Mouse (Mus musculus): ENCODE data around the gene Spata33. TPM values are rescaled to one million over a fixed set of nuclear protein-coding genes. Genes with fewer than 3 reads are reported as not detected.

Gene Spata33
- polyA plus RNA-seq, 1 experiment from 2014 or later: 4.8 TPM

GRCm38 (mm10) chr8:123231742-123232141, 19.1 kb downstream of the Spata33 start:
- TF ChIP-seq EP300 (IDR thresholded peaks at IDR 0.05) (no peak), CTCF (IDR thresholded peaks at IDR 0.05) (peak; percentile 38)
- no peaks in the 10 kb centered on the region for H3K9me3 ChIP-seq (ENCODE audit: low read length)
- H3K9ac ChIP-seq (replicated peaks; ENCODE audit: low read depth): no peak overlapping the region
- no peak overlapping the region for H3K4me3 ChIP-seq (ENCODE audit: low read depth, low read length)
- H3K4me2 ChIP-seq (replicated peaks; ENCODE audit: low read depth, low read length): no peak overlapping the region
- 0 out of 2 replicates have a peak, but pooled peaks cover 7% of the 10 kb centered on the region for H3K27me3 ChIP-seq (replicated peaks; ENCODE audit: insufficient read depth, low read length)
- peaks cover 4% of the 10 kb centered on the region; the same call in 1 of the 2 replicates for H3K4me1 ChIP-seq (ENCODE audit: insufficient read depth, low read depth, low read length)
- DNase-seq (ENCODE audit: low spot score) (no peak), ATAC-seq (no peak)
- no peak overlapping the region for H3K27ac ChIP-seq (ENCODE audit: low read length)
- H3K36me3 ChIP-seq (ENCODE audit: insufficient read depth, low read length): no peaks in the 10 kb centered on the region
- 35% methylated on average over 5 of the region's 5 CpGs for WGBS

- no peaks in the 10 kb centered on the region for H3K36me3 ChIP-seq (ENCODE audit: insufficient read depth, low read length)
- no peak overlapping the region for H3K4me2 ChIP-seq (replicated peaks; ENCODE audit: low read depth, low read length)
- ATAC-seq: no peak
- no peak overlapping the region for H3K27ac ChIP-seq (ENCODE audit: low read length)
- 0 out of 2 replicates have a peak, but pooled peaks cover 7% of the 10 kb centered on the region for H3K27me3 ChIP-seq (replicated peaks; ENCODE audit: insufficient read depth, low read length)
- H3K4me3 ChIP-seq (ENCODE audit: low read depth, low read length): no peak overlapping the region
- DNase-seq (ENCODE audit: low spot score): no peak
- no peaks in the 10 kb centered on the region for H3K9me3 ChIP-seq (ENCODE audit: low read length)
- WGBS: 31% methylated on average over 7 of the region's 7 CpGs
- H3K9ac ChIP-seq (replicated peaks; ENCODE audit: low read depth): no peak overlapping the region
- no peak for TF ChIP-seq CTCF (IDR thresholded peaks at IDR 0.05)
- no peak for TF ChIP-seq EP300 (IDR thresholded peaks at IDR 0.05)
- peaks cover 4% of the 10 kb centered on the region; the same call in 1 of the 2 replicates for H3K4me1 ChIP-seq (ENCODE audit: insufficient read depth, low read depth, low read length)
These were observed 19.9 kb downstream of the Spata33 start for GRCm38 (mm10) chr8:123232553-123232952.

GRCm38 (mm10) chr8:123233300-123233699, 20.7 kb downstream of the Spata33 start:
- H3K36me3 ChIP-seq (ENCODE audit: insufficient read depth, low read length): no peaks in the 10 kb centered on the region
- DNase-seq (ENCODE audit: low spot score) (no peak), ATAC-seq (no peak)
- H3K27ac ChIP-seq (ENCODE audit: low read length): no peak overlapping the region
- TF ChIP-seq CTCF (IDR thresholded peaks at IDR 0.05) (no peak), EP300 (IDR thresholded peaks at IDR 0.05) (no peak)
- no peaks in the 10 kb centered on the region for H3K9me3 ChIP-seq (ENCODE audit: low read length)
- 0 out of 2 replicates have a peak, but pooled peaks cover 7% of the 10 kb centered on the region for H3K27me3 ChIP-seq (replicated peaks; ENCODE audit: insufficient read depth, low read length)
- H3K9ac ChIP-seq (replicated peaks; ENCODE audit: low read depth): no peak overlapping the region
- H3K4me1 ChIP-seq (ENCODE audit: insufficient read depth, low read depth, low read length): peaks cover 4% of the 10 kb centered on the region; the same call in 1 of the 2 replicates
- H3K4me2 ChIP-seq (replicated peaks; ENCODE audit: low read depth, low read length): no peak overlapping the region
- WGBS: 55% methylated on average over 9 of the region's 13 CpGs
- H3K4me3 ChIP-seq (ENCODE audit: low read depth, low read length): no peak overlapping the region

GRCm38 (mm10) chr8:123233760-123234159, 21.1 kb downstream of the Spata33 start:
- WGBS: 75% methylated on average over 11 of the region's 11 CpGs
- Histone ChIP-seq H3K4me3 (ENCODE audit: low read depth, low read length) (no peak overlapping the region), H3K9me3 (ENCODE audit: low read length) (no peaks in the 10 kb centered on the region), H3K27me3 (replicated peaks; ENCODE audit: insufficient read depth, low read length) (0 out of 2 replicates have a peak, but pooled peaks cover 7% of the 10 kb centered on the region), H3K36me3 (ENCODE audit: insufficient read depth, low read length) (no peaks in the 10 kb centered on the region), H3K9ac (replicated peaks; ENCODE audit: low read depth) (no peak overlapping the region), H3K4me2 (replicated peaks; ENCODE audit: low read depth, low read length) (no peak overlapping the region), H3K4me1 (ENCODE audit: insufficient read depth, low read depth, low read length) (peaks cover 4% of the 10 kb centered on the region; the same call in 1 of the 2 replicates), H3K27ac (ENCODE audit: low read length) (no peak overlapping the region)
- TF ChIP-seq EP300 (IDR thresholded peaks at IDR 0.05) (no peak), CTCF (IDR thresholded peaks at IDR 0.05) (no peak)
- ATAC-seq: no peak
- DNase-seq (ENCODE audit: low spot score): no peak

- WGBS: 21% methylated on average over 13 of the region's 13 CpGs
- Histone ChIP-seq H3K27ac (ENCODE audit: low read length) (no peak overlapping the region), H3K4me1 (ENCODE audit: insufficient read depth, low read depth, low read length) (peaks cover 4% of the 10 kb centered on the region; the same call in 1 of the 2 replicates), H3K4me3 (ENCODE audit: low read depth, low read length) (peak overlapping the region; percentile 60), H3K9ac (replicated peaks; ENCODE audit: low read depth) (no peak overlapping the region), H3K36me3 (ENCODE audit: insufficient read depth, low read length) (no peaks in the 10 kb centered on the region), H3K4me2 (replicated peaks; ENCODE audit: low read depth, low read length) (peak overlapping the region; percentile 95), H3K9me3 (ENCODE audit: low read length) (no peaks in the 10 kb centered on the region), H3K27me3 (replicated peaks; ENCODE audit: insufficient read depth, low read length) (0 out of 2 replicates have a peak, but pooled peaks cover 7% of the 10 kb centered on the region)
- TF ChIP-seq CTCF (IDR thresholded peaks at IDR 0.05) (no peak), EP300 (IDR thresholded peaks at IDR 0.05) (no peak)
- DNase-seq (ENCODE audit: low spot score) (peak; percentile 40), ATAC-seq (peak; percentile 12; the same call in 1 of the 2 replicates)
These were observed 22.4 kb downstream of the Spata33 start for GRCm38 (mm10) chr8:123234918-123235519.

- peak; percentile 92 for DNase-seq (ENCODE audit: low spot score)
- H3K9me3 ChIP-seq (ENCODE audit: low read length): no peaks in the 10 kb centered on the region
- H3K4me2 ChIP-seq (replicated peaks; ENCODE audit: low read depth, low read length): peak within 1 kb of the TSS; percentile 95
- ATAC-seq: peak; percentile 93
- peak within 1 kb of the TSS; percentile 60 for H3K4me3 ChIP-seq (ENCODE audit: low read depth, low read length)
- 0 out of 2 replicates have a peak, but pooled peaks cover 7% of the 10 kb centered on the region for H3K27me3 ChIP-seq (replicated peaks; ENCODE audit: insufficient read depth, low read length)
- peak; percentile 63 for TF ChIP-seq CTCF (IDR thresholded peaks at IDR 0.05)
- no peak for TF ChIP-seq EP300 (IDR thresholded peaks at IDR 0.05)
- under 1% methylated on average over 57 of the region's 57 CpGs for WGBS
- no peak within 1 kb of the TSS for H3K27ac ChIP-seq (ENCODE audit: low read length)
- H3K4me1 ChIP-seq (ENCODE audit: insufficient read depth, low read depth, low read length): peaks cover 4% of the 10 kb centered on the region; the same call in 1 of the 2 replicates
- no peaks in the 10 kb centered on the region for H3K36me3 ChIP-seq (ENCODE audit: insufficient read depth, low read length)
- H3K9ac ChIP-seq (replicated peaks; ENCODE audit: low read depth): peak within 1 kb of the TSS; percentile 20
These were observed 23.2 kb downstream of the Spata33 start, which contains the start of gene Spata2l for GRCm38 (mm10) chr8:123235520-123236497. Spata2l (minus strand) TSS chr8:123236233.
